Mouse (Mus musculus): ENCODE results near the gene Atg16l2. TPM values are rescaled to one million over a fixed set of nuclear protein-coding genes. Genes with fewer than 3 reads are reported as not detected.

Atg16l2 gene
- polyA plus RNA-seq, 1 experiment from 2014 or later = 18.8 TPM

DNA sequence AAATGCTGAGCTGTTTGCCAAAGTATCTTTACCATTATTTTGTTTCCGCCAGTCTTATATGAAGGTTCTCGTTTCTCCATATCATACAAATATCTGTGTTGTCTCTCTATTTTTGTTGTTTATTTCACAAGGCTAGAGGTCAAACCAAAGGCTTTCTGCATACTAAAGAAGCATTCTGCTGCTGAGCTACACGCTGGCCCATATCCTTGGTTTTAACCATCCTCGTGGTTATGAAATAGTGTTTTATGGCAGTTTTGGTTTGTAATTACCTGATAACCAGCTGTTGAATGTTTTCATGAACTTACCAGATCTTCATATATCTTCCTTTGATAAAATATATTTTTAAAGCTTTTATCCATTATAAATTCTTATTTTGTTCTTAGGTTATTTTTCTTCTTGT, 53.3 kb downstream of the Atg16l2 start:
- WGBS = 94% methylated on average over 4 of the region's 4 CpGs
- no peak for ATAC-seq (ENCODE audit: low FRiP score)

DNA sequence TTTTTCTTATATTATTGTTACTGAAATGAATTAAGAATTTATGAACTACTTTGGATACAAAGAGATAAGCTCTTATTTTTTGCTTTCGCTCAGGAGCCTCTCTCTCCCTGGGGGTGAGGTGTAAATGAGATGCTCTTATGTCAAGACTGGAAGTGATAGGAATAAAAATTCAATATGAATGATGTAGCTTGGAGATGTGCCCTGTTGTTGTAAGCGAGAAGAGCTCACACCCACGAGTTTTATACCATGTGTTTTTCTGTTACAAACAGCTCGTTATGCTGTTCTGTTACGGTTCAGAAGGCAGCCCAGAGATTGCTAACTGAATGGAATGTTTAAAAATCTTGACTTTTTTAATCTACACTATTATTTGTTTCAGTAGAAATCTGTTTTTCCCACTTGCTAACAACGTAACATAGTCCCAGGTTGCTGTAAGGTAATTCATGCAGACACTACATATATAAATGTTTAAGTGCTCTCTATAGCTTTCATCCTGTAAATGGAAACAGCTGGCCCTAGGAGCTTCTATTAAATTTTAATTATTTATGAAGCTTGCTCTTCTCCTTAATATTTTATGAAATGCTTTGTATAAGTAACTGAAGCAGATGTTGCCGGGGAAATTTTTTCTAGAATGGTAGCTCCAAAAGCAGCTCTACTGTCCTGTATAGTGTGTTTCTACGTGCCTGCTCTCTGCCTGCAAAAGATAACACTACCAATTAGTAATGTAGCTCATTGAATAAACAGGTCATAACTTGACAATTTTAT, 65.2 kb downstream of the Atg16l2 start:
- Histone ChIP-seq H3K4me2 (no peak overlapping the region), H3K4me1 (no peaks in the 10 kb centered on the region), H3K36me3 (replicated peaks) (peaks cover 7% of the 10 kb centered on the region; the same call in 1 of the 2 replicates), H3K27me3 (no peaks in the 10 kb centered on the region), H3K27ac (no peak overlapping the region), H3K9me3 (no peaks in the 10 kb centered on the region), H3K9ac (no peak overlapping the region), H3K4me3 (replicated peaks) (no peak overlapping the region)
- ATAC-seq (ENCODE audit: low FRiP score) = no peak
- WGBS = 65% methylated on average over 8 of the region's 8 CpGs

More for the DNA sequence above, 53.3 kb downstream of the Atg16l2 start:
- Histone ChIP-seq H3K27me3 (no peaks in the 10 kb centered on the region), H3K9me3 (no peaks in the 10 kb centered on the region), H3K36me3 (replicated peaks) (peaks cover 23% of the 10 kb centered on the region), H3K4me2 (no peak overlapping the region), H3K4me3 (replicated peaks) (no peak overlapping the region), H3K4me1 (no peaks in the 10 kb centered on the region), H3K27ac (no peak overlapping the region), H3K9ac (no peak overlapping the region)

DNA sequence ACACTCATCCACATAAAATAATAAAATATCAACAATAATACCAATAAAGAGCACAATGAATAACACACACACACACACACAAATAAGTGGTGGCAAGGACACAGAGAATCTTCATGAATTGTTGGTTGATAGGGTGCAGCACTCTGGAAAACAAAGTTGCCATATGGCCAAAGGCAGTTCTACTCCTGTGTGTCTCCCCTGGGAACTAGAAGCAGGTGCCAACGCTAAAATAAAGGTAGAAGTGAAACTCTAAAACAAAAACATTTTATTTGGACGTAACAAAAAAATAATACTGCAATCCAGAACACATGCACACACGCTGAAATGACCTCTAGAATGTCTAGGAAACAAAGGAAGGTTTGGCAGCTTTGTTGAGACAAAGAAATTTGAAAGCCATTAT, 69.3 kb downstream of the Atg16l2 start:
- Histone ChIP-seq H3K4me3 (replicated peaks) (no peak overlapping the region), H3K27me3 (no peaks in the 10 kb centered on the region), H3K4me1 (no peaks in the 10 kb centered on the region), H3K27ac (no peak overlapping the region), H3K9ac (no peak overlapping the region), H3K4me2 (no peak overlapping the region), H3K9me3 (no peaks in the 10 kb centered on the region), H3K36me3 (replicated peaks) (no peaks in the 10 kb centered on the region)
- WGBS = 58% methylated on average over 3 of the region's 3 CpGs
- no peak for ATAC-seq (ENCODE audit: low FRiP score)

DNA sequence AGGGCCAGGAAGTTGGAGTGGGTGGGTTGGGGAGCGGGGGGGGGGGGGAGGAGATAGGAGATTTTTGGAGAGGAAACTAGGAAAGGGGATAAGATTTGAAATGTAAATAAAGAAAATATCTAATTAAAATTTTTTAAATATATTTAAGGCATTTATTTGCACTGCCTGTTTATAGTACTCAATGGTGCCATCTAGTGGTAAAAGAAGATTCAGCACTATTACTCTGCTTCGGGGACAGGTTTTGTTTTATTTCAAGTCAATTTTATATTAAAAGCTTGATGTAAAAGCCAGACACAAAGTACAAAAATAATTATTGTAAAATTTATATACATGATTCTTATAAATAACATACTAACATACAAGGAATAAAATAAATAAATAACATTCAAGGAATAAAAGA, 70.6 kb downstream of the Atg16l2 start:
- no peak overlapping the region for H3K9ac ChIP-seq
- H3K27me3 ChIP-seq = no peaks in the 10 kb centered on the region
- H3K36me3 ChIP-seq (replicated peaks) = no peaks in the 10 kb centered on the region
- no peaks in the 10 kb centered on the region for H3K9me3 ChIP-seq
- no peak overlapping the region for H3K4me2 ChIP-seq
- ATAC-seq (ENCODE audit: low FRiP score) = no peak
- H3K4me3 ChIP-seq (replicated peaks) = no peak overlapping the region
- no peak overlapping the region for H3K27ac ChIP-seq
- H3K4me1 ChIP-seq = no peaks in the 10 kb centered on the region
- 34% methylated on average over 2 of the region's 2 CpGs for WGBS

DNA sequence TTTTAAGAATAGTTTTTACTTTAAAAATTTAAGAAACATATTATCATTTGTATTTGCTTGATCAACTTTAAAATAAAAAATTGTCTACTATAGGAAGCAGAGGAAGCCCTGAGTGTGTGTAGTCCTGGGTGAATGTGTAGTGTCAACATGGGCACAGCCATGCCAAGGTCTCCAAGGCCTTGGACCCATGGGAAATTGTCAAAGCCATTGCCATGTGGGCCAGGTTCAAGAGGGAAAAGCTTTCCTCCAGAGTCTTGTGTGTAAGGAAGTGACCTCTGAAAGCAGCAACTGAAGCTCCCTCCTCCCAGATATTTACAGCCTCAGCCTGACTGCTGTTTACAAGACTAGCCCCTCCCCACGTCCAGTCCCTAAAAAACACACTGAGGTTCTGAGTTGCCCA, 72.7 kb downstream of the Atg16l2 start:
- Histone ChIP-seq H3K4me3 (replicated peaks) (no peak overlapping the region), H3K4me2 (no peak overlapping the region), H3K4me1 (no peaks in the 10 kb centered on the region), H3K27me3 (no peaks in the 10 kb centered on the region), H3K9ac (no peak overlapping the region), H3K9me3 (no peaks in the 10 kb centered on the region), H3K36me3 (replicated peaks) (no peaks in the 10 kb centered on the region), H3K27ac (no peak overlapping the region; the same call in 1 of the 2 replicates)
- WGBS = 76% methylated on average over 1 of the region's 1 CpGs
- ATAC-seq (ENCODE audit: low FRiP score) = no peak

DNA sequence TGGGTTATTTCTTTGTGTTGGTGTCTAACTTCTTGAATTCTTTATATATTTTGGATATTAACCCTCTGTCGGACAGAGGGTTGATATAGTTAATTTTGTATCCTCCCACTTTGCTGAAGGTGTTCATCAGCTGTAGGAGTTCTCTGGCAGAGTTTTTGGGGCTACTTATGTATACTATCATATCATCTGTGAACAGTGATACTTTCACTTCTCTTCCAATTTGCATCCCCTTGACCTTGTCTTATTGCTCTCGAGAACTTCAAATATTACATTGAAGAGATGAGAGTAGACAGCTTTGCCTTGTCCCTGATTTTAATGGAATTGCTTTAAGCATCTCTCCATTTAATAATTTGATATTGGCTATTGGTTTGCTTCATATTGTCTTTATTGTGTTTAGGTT, 78.5 kb downstream of the Atg16l2 start:
- H3K9me3 ChIP-seq = no peaks in the 10 kb centered on the region
- no peak overlapping the region for H3K4me2 ChIP-seq
- no peak for ATAC-seq (ENCODE audit: low FRiP score)
- H3K27ac ChIP-seq = no peak overlapping the region
- H3K36me3 ChIP-seq (replicated peaks) = no peaks in the 10 kb centered on the region
- no peaks in the 10 kb centered on the region for H3K27me3 ChIP-seq
- H3K4me1 ChIP-seq = no peaks in the 10 kb centered on the region
- 93% methylated on average over 2 of the region's 2 CpGs for WGBS
- H3K4me3 ChIP-seq (replicated peaks) = no peak overlapping the region
- H3K9ac ChIP-seq = no peak overlapping the region

DNA sequence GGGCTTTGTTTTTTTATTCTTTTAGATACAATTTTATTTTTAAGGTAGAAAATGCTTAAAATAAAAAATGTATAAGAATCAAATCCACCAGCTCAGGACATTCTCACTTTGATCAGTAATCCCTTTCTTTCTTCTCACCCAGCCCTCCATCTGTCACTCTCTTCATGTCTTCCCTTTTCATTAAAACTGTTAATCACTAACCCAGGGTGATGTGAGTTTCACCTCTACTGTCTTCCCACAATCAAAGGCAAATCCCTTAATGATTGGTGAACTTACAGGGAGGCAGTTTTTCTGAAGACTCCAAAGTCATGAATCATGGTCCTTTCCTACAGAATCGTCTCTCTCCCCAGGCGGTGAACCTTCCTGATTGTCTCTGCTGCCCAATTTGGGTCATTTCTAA, 85.3 kb downstream of the Atg16l2 start:
- Histone ChIP-seq H3K4me2 (no peak overlapping the region), H3K9me3 (no peaks in the 10 kb centered on the region), H3K27ac (no peak overlapping the region), H3K9ac (no peak overlapping the region), H3K27me3 (no peaks in the 10 kb centered on the region), H3K4me1 (no peaks in the 10 kb centered on the region), H3K36me3 (replicated peaks) (peaks cover 3% of the 10 kb centered on the region), H3K4me3 (replicated peaks) (no peak overlapping the region)
- 88% methylated on average over 2 of the region's 2 CpGs for WGBS
- no peak for ATAC-seq (ENCODE audit: low FRiP score)

DNA sequence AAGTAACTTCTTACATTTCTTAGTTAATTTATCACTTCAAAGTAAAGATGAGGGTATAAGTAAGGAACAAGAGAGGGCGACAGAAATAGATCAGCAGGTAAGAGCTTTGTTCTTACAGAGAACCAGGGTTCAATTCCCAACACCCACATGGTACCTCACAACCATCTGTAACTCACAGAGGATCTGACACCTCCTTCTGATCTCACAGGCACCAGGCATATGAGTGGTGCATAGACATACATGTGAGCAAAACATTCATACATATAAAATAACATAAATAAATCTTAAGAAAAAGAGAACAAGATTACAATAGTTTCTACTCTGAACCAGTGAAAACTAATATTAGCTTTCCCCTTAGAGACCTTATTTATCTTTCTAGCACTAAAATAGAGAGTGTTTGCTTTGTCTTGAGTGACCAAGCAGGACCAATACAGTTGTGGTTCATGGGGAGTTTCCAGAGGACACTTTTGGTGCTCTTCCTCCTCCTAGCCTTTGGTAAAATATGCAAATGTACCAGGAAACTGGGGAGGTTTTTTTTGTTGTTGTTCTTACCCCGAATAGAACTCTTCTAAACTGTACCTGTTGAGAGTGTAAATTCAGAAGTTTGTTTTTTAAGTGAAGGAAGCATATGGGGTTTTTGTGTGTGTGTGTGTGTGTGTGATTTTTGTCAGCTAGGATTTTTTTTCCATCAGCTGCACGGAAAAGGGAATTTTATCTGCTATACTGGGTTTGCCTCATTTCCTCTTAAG, 88.4 kb downstream of the Atg16l2 start:
- H3K9me3 ChIP-seq = no peaks in the 10 kb centered on the region
- no peak overlapping the region for H3K4me2 ChIP-seq
- no peaks in the 10 kb centered on the region for H3K27me3 ChIP-seq
- no peak overlapping the region for H3K9ac ChIP-seq
- H3K4me3 ChIP-seq (replicated peaks) = no peak overlapping the region
- H3K27ac ChIP-seq = no peak overlapping the region
- peaks cover 3% of the 10 kb centered on the region for H3K36me3 ChIP-seq (replicated peaks)
- ATAC-seq (ENCODE audit: low FRiP score) = no peak
- no peaks in the 10 kb centered on the region for H3K4me1 ChIP-seq
- WGBS = 90% methylated on average over 3 of the region's 3 CpGs

Other genes with a start within 250 kb of the Atg16l2 start
- gene Fchsd2, start 209.4 kb downstream of the Atg16l2 start, polyA plus RNA-seq (2016; fragmentation: Nextera tagmentation; extraction: Ambion mirVana) = 34.0 and 37.5 TPM in 2 replicates
- 5.8 and 6.2 TPM in 2 replicates for gene Stard10, start 14.8 kb upstream of the Atg16l2 start, polyA plus RNA-seq (2016; fragmentation: Nextera tagmentation; extraction: Ambion mirVana)
- 11.9 and 13.4 TPM in 2 replicates for gene Arap1, start 45.8 kb upstream of the Atg16l2 start, polyA plus RNA-seq (2016; fragmentation: Nextera tagmentation; extraction: Ambion mirVana)
- not detected in 2 replicates for gene Gm45837, start 108.6 kb upstream of the Atg16l2 start, polyA plus RNA-seq (2016; fragmentation: Nextera tagmentation; extraction: Ambion mirVana)
- gene Pde2a, start 119.4 kb upstream of the Atg16l2 start, polyA plus RNA-seq (2016; fragmentation: Nextera tagmentation; extraction: Ambion mirVana) = 23.1 and 25.7 TPM in 2 replicates

All from forebrain, embryonic 12.5 days (tissue).